Mouse (Mus musculus): ENCODE results near the gene Pgap3.
A peak's percentile ranks its signal among the peaks of the same experiment; 100 is the strongest.

Gene Pgap3

GRCm38 (mm10) chr11:98354445-98354844 lies 45.8 kb downstream of the Pgap3 start:
- DNase-seq (ENCODE audit: low spot score) = no peak

- DNase-seq (ENCODE audit: low spot score) = no peak
These were observed 46.6 kb downstream of the Pgap3 start for GRCm38 (mm10) chr11:98353651-98354211.

GRCm38 (mm10) chr11:98352272-98352990 lies 47.9 kb downstream of the Pgap3 start:
- no peak for DNase-seq (ENCODE audit: low spot score)

- no peak for DNase-seq (ENCODE audit: low spot score)
These were observed 51.0 kb downstream of the Pgap3 start for GRCm38 (mm10) chr11:98349308-98349707.

GRCm38 (mm10) chr11:98348083-98348961 lies 52.0 kb downstream of the Pgap3 start, which contains the start of gene Ppp1r1b:
Ppp1r1b (plus strand) TSS chr11:98348404.
- no peak for DNase-seq (ENCODE audit: low spot score)

GRCm38 (mm10) chr11:98347385-98348082 lies 52.8 kb downstream of the Pgap3 start:
- DNase-seq (ENCODE audit: low spot score) = no peak

- no peak for DNase-seq (ENCODE audit: low spot score)
These were observed 54.1 kb downstream of the Pgap3 start for GRCm38 (mm10) chr11:98346168-98346567.

- DNase-seq (ENCODE audit: low spot score) = peak; percentile 76
These were observed 55.0 kb downstream of the Pgap3 start for GRCm38 (mm10) chr11:98345253-98345652.

- DNase-seq (ENCODE audit: low spot score) = peak; percentile 99
These were observed 58.0 kb downstream of the Pgap3 start for GRCm38 (mm10) chr11:98342000-98342945.

GRCm38 (mm10) chr11:98341174-98341573 lies 59.1 kb downstream of the Pgap3 start:
- DNase-seq (ENCODE audit: low spot score) = no peak

GRCm38 (mm10) chr11:98340597-98340996 lies 59.7 kb downstream of the Pgap3 start:
- DNase-seq (ENCODE audit: low spot score) = no peak

- no peak for DNase-seq (ENCODE audit: low spot score)
These were observed 60.5 kb downstream of the Pgap3 start for GRCm38 (mm10) chr11:98339679-98340287.

GRCm38 (mm10) chr11:98339071-98339501 lies 61.2 kb downstream of the Pgap3 start:
- DNase-seq (ENCODE audit: low spot score) = no peak
